Mouse (Mus musculus) lung, embryonic 14.5 days (tissue): ENCODE results near the gene Cox16. TPM values are rescaled to one million over a fixed set of nuclear protein-coding genes. Genes with fewer than 3 reads are reported as not detected.
A peak's percentile ranks its signal among the peaks of the same experiment; 100 is the strongest.
"Not testable (repeated sequence)": the region's sequence is repeated elsewhere in the genome, so short reads cannot be mapped to it uniquely, and the experiment has no call there.

ENCODE experiments used
- ATAC-seq: fragments of 200-750 bp; cut with Nextera tagmentation; 2 replicates; pipeline ENCODE4 v1.8.0; 2017; ENCODE audit warnings: mild to moderate bottlenecking, moderate TSS enrichment, moderate library complexity; ENCODE audit not compliant: insufficient read depth
- DNase-seq: peaks from one replicate; pipeline ENCODE4 v3.0.0-alpha.2; 2015
- H3K27ac ChIP-seq: fragments of 300-500 bp; sonication (generic); 2 replicates; pipeline ENCODE4 v1.5.1; 2014; ENCODE audit warnings: low read depth, mild to moderate bottlenecking, moderate library complexity
- H3K27me3 ChIP-seq: fragments of 300-500 bp; sonication (generic); 2 replicates; pipeline ENCODE4 v1.6.1; 2014; ENCODE audit warnings: low read length, control low read depth; ENCODE audit not compliant: insufficient read depth
- H3K36me3 ChIP-seq: fragments of 300-500 bp; sonication (generic); 2 replicates; pipeline ENCODE4 v1.6.1; 2014; ENCODE audit warnings: control low read depth; ENCODE audit not compliant: insufficient read depth
- H3K4me1 ChIP-seq: fragments of 300-500 bp; sonication (generic); 2 replicates; pipeline ENCODE4 v1.6.1; 2014; ENCODE audit warnings: antibody characterized with exemption, control low read depth; ENCODE audit not compliant: insufficient read depth
- H3K4me2 ChIP-seq: fragments of 300-500 bp; sonication (generic); 2 replicates; pipeline ENCODE4 v1.6.1; 2014; ENCODE audit warnings: mild to moderate bottlenecking
- H3K4me3 ChIP-seq: fragments of 300-500 bp; sonication (generic); 2 replicates; pipeline ENCODE4 v1.5.1; 2014; ENCODE audit warnings: low read depth, low read length
- H3K9ac ChIP-seq: fragments of 300-500 bp; sonication (generic); 2 replicates; pipeline ENCODE4 v1.6.1; 2014
- H3K9me3 ChIP-seq: fragments of 300-500 bp; sonication (generic); 2 replicates; pipeline ENCODE4 v1.6.1; 2016; ENCODE audit warnings: low read depth, low read length, control low read depth
- CTCF ChIP-seq: IDR thresholded peaks from 2 replicates; pipeline ENCODE4 v1.5.1; 2016; ENCODE audit warnings: antibody characterized with exemption, low read depth
- WGBS: fragments of 180-500 bp; shearing (Covaris S2); extraction: QIAGEN DNeasy Blood & Tissue Kit; methylation state at CpG from one replicate; pipeline ENCODE4 v1.1.7; 2014; 5-methylcytosine and 5-hydroxymethylcytosine counted together
- polyA plus RNA-seq: library from polyadenylated mRNA; unstranded; fragments of >200 nt; fragmentation: Nextera tagmentation; extraction: Ambion mirVana; gene quantifications from 2 replicates; pipeline ENCODE4 v1.2.1, GENCODE M21; 2014

Gene Cox16
- polyA plus RNA-seq, 1 experiment from 2014 or later = 136 TPM

GRCm38 (mm10) chr12:81402187-81402586, 82.7 kb downstream of the Cox16 start:
- no peaks in the 10 kb centered on the region for H3K9me3 ChIP-seq
- no peak overlapping the region for H3K4me3 ChIP-seq
- H3K27ac ChIP-seq = no peak overlapping the region
- no peak overlapping the region for H3K4me2 ChIP-seq
- TF ChIP-seq CTCF = peak; percentile 86
- no peak overlapping the region for H3K9ac ChIP-seq
- 0 out of 2 replicates have a peak, but pooled peaks have one; percentile 24 for ATAC-seq
- DNase-seq = peak; percentile 82
- no peaks in the 10 kb centered on the region for H3K27me3 ChIP-seq
- no peaks in the 10 kb centered on the region for H3K4me1 ChIP-seq
- no peaks in the 10 kb centered on the region for H3K36me3 ChIP-seq
- 17% methylated on average over 1 of the region's 1 CpGs for WGBS

- WGBS = 90% methylated on average over 1 of the region's 1 CpGs
- H3K9me3 ChIP-seq, H3K4me2 ChIP-seq, ATAC-seq, H3K4me3 ChIP-seq, H3K9ac ChIP-seq, DNase-seq, H3K27me3 ChIP-seq, H3K4me1 ChIP-seq, H3K27ac ChIP-seq, H3K36me3 ChIP-seq: not testable (repeated sequence)
These were observed 105.6 kb downstream of the Cox16 start, which contains the start of gene Gm4787 for GRCm38 (mm10) chr12:81379364-81379763. TSS of gene Gm4787 (minus strand) at chr12:81379464.

GRCm38 (mm10) chr12:81333841-81334240, 151.1 kb downstream of the Cox16 start:
- ATAC-seq = no peak
- H3K27me3 ChIP-seq = peaks cover 17% of the 10 kb centered on the region; the same call in 1 of the 2 replicates

GRCm38 (mm10) chr12:81332875-81333421, 152.0 kb downstream of the Cox16 start, which contains the start of gene Slc8a3:
TSS of gene Slc8a3 (minus strand) at chr12:81333180.
- 1% methylated on average over 47 of the region's 47 CpGs for WGBS
- Histone ChIP-seq H3K4me2 (peak within 1 kb of the TSS; percentile 99), H3K36me3 (no peaks in the 10 kb centered on the region), H3K9me3 (no peaks in the 10 kb centered on the region), H3K27ac (no peak within 1 kb of the TSS), H3K9ac (peak within 1 kb of the TSS; percentile 60), H3K4me1 (no peaks in the 10 kb centered on the region), H3K4me3 (peak within 1 kb of the TSS; percentile 58), H3K27me3 (peaks cover 17% of the 10 kb centered on the region; the same call in 1 of the 2 replicates)
- peak; percentile 65 for DNase-seq
- peak; percentile 81 for ATAC-seq
- TF ChIP-seq CTCF = no peak

More at GRCm38 (mm10) chr12:81333841-81334240, 151.1 kb downstream of the Cox16 start:
- no peaks in the 10 kb centered on the region for H3K4me1 ChIP-seq
- no peak for TF ChIP-seq CTCF
- no peak overlapping the region for H3K27ac ChIP-seq
- H3K4me2 ChIP-seq = no peak overlapping the region
- no peaks in the 10 kb centered on the region for H3K9me3 ChIP-seq
- no peaks in the 10 kb centered on the region for H3K36me3 ChIP-seq
- H3K9ac ChIP-seq = no peak overlapping the region
- WGBS = 71% methylated on average over 5 of the region's 5 CpGs
- DNase-seq = no peak
- H3K4me3 ChIP-seq = no peak overlapping the region

GRCm38 (mm10) chr12:81331937-81332874, 152.7 kb downstream of the Cox16 start:
- DNase-seq (peak; percentile 65), ATAC-seq (peak; percentile 69)
- Histone ChIP-seq H3K4me1 (no peaks in the 10 kb centered on the region), H3K9ac (peak overlapping the region; percentile 60), H3K4me2 (peak overlapping the region; percentile 99), H3K4me3 (peak overlapping the region; percentile 58), H3K9me3 (no peaks in the 10 kb centered on the region), H3K27ac (no peak overlapping the region), H3K36me3 (no peaks in the 10 kb centered on the region), H3K27me3 (peaks cover 17% of the 10 kb centered on the region; the same call in 1 of the 2 replicates)
- TF ChIP-seq CTCF = no peak
- under 1% methylated on average over 54 of the region's 54 CpGs for WGBS

- Histone ChIP-seq H3K9me3 (no peaks in the 10 kb centered on the region), H3K4me3 (no peak overlapping the region), H3K9ac (no peak overlapping the region), H3K27ac (no peak overlapping the region), H3K27me3 (peaks cover 17% of the 10 kb centered on the region; the same call in 1 of the 2 replicates), H3K4me1 (no peaks in the 10 kb centered on the region), H3K4me2 (no peak overlapping the region; the same call in 1 of the 2 replicates), H3K36me3 (no peaks in the 10 kb centered on the region)
- TF ChIP-seq CTCF = no peak
- ATAC-seq (no peak), DNase-seq (no peak)
- WGBS = 38% methylated on average over 5 of the region's 5 CpGs
These were observed 153.8 kb downstream of the Cox16 start for GRCm38 (mm10) chr12:81331046-81331638.
